Mouse (Mus musculus) ES-E14 (cell line): Measurements from ENCODE around the gene Slit3. TPM values are rescaled to one million over a fixed set of nuclear protein-coding genes. Genes with fewer than 3 reads are reported as not detected.

Experiments
- DNase-seq: peaks from one replicate; pipeline ENCODE4 v3.0.0-alpha.2; 2013; ENCODE audit warnings: low read depth, low spot score
- H3K27ac ChIP-seq: 2 replicates; pipeline ENCODE4 v1.5.1; 2012; ENCODE audit warnings: low read depth, mild to moderate bottlenecking, low read length, moderate library complexity, mixed read lengths; ENCODE audit not compliant: poor library complexity, insufficient read depth, severe bottlenecking
- H3K36me3 ChIP-seq: 2 replicates; pipeline ENCODE4 v1.6.1; 2012; ENCODE audit warnings: mild to moderate bottlenecking, low read length, moderate library complexity, mixed read lengths; ENCODE audit not compliant: control insufficient read depth, poor library complexity, insufficient read depth, severe bottlenecking
- H3K4me1 ChIP-seq, 2 experiments: fragments of 150-350 bp in 1 of 2; sonication (generic) in 1 of 2; 2 replicates each; pipeline ENCODE4 v1.6.1; 2012; ENCODE audit warnings: low read length in 2 of 2, mild to moderate bottlenecking in 1 of 2, mixed read lengths in 1 of 2; ENCODE audit not compliant: control insufficient read depth in 2 of 2, insufficient read depth in 2 of 2, poor library complexity in 1 of 2
- H3K4me3 ChIP-seq, 2 experiments: fragments of 150-350 bp in 1 of 2; sonication (generic) in 1 of 2; 2 replicates each; pipeline ENCODE4 v1.5.1; 2012; ENCODE audit warnings: low read length in 2 of 2, low read depth in 1 of 2, mild to moderate bottlenecking in 1 of 2, mixed read lengths in 1 of 2; ENCODE audit not compliant: insufficient read depth in 1 of 2, poor library complexity in 1 of 2, severe bottlenecking in 1 of 2
- H3K9ac ChIP-seq: 2 replicates; pipeline ENCODE4 v1.6.1; 2012; ENCODE audit warnings: low read depth, mild to moderate bottlenecking, low read length, mixed read lengths; ENCODE audit not compliant: poor library complexity, insufficient read depth, severe bottlenecking
- H3K9me3 ChIP-seq: fragments of 150-350 bp; sonication (generic); 2 replicates; pipeline ENCODE4 v1.6.1; 2012; ENCODE audit warnings: low read depth, mild to moderate bottlenecking, low read length; ENCODE audit not compliant: control insufficient read depth, insufficient read depth
- CHD2 ChIP-seq: IDR thresholded peaks from 2 replicates; pipeline ENCODE4 v1.6.1; 2014; ENCODE audit warnings: mild to moderate bottlenecking, low read depth, low read length, inconsistent platforms
- HCFC1 ChIP-seq: IDR thresholded peaks from 2 replicates; pipeline ENCODE4 v1.6.1; 2012; ENCODE audit warnings: low read length, inconsistent platforms, borderline replicate concordance; ENCODE audit not compliant: insufficient read depth
- MAFK ChIP-seq: IDR thresholded peaks from 2 replicates; pipeline ENCODE4 v1.6.1; 2014; ENCODE audit warnings: mild to moderate bottlenecking, low read depth, low read length, inconsistent platforms; ENCODE audit not compliant: insufficient read depth
- ZC3H11A ChIP-seq: IDR thresholded peaks from 2 replicates; pipeline ENCODE4 v1.6.1; 2012; ENCODE audit warnings: low read depth, mild to moderate bottlenecking, inconsistent platforms, low read length, borderline replicate concordance
- ZNF384 ChIP-seq: IDR thresholded peaks from 2 replicates; pipeline ENCODE4 v1.6.1; 2012; ENCODE audit warnings: low read depth, low read length, inconsistent platforms
- in situ Hi-C, 2 experiments: fragments of 600-800 bp; cut with MboI; formaldehyde crosslinking; loops; one replicate each; pipeline ENCODE4 v1.15.1; 2025; ENCODE audit warnings: low sequenced_read_pairs in 2 of 2, inconsistent platforms in 1 of 2; ENCODE audit not compliant: unreplicated experiment in 2 of 2
- total RNA-seq: library from RNA; depleted of rRNA; stranded (reverse); fragments of 300-350 nt; gene quantifications from 2 replicates; pipeline ENCODE4 v1.2.3, GENCODE M21; 2012

Slit3 gene
- total RNA-seq, 1 experiment = 3.7 TPM

DNA sequence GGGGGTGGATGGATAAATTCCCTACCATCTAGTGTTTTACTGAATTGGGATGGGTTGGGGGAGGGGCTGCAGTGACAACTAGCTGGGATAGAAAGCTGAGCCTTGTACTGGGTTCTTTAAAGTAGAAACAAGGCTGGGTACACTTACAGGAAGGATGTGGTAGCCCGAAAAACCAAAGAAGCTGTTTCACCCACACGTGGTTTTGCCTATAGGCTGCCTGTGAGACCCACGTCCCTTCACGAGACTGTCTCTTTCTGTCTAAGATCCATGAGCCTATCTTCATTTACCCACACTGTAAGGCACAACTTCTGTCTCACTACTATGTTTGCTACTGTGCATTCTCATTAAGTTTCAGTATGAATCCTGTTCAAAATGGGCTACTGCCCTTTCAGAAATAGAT, 384.3 kb downstream of the Slit3 start:
- TF ChIP-seq ZC3H11A = no peak
- TF ChIP-seq HCFC1 = no peak
- no peak for TF ChIP-seq CHD2
- Histone ChIP-seq H3K9ac (no peak overlapping the region), H3K4me3 (no peak overlapping the region), H3K4me1 (0 out of 4 replicates have a peak, but pooled peaks cover 0 to 2% of the 10 kb centered on the region in 2 experiments), H3K27ac (no peak overlapping the region), H3K9me3 (no peaks in the 10 kb centered on the region), H3K36me3 (no peaks in the 10 kb centered on the region)
- no peak for DNase-seq
- in situ Hi-C loops = no loop called here

DNA sequence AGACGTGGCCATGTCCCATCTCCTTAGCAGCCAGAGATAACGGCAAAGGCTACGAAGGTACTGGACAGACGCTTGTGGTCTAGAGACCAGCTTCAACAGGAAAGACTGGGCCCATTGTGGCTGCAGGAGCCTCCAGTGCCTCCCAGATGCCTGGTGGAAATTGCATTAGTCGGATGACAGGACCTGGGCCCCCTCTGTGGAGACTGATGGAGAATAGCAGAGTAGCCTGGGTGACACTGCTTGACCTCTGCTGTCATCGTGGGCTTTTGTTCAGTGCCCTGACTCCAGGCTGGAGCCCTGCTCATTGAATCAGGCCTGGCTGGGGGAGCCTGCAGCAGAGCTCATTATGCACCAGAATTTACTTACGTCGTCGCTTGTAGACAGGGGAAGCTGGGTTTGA, 384.8 kb downstream of the Slit3 start:
- no peak for DNase-seq
- Histone ChIP-seq H3K9ac (no peak overlapping the region), H3K4me3 (no peak overlapping the region), H3K9me3 (no peaks in the 10 kb centered on the region), H3K4me1 (0 out of 4 replicates have a peak, but pooled peaks cover 0 to 2% of the 10 kb centered on the region in 2 experiments), H3K36me3 (no peaks in the 10 kb centered on the region), H3K27ac (no peak overlapping the region)
- no peak for TF ChIP-seq HCFC1
- TF ChIP-seq ZNF384 = no peak
- TF ChIP-seq MAFK = no peak
- no peak for TF ChIP-seq ZC3H11A
- TF ChIP-seq CHD2 = no peak
- in situ Hi-C loops = no loop called here

DNA sequence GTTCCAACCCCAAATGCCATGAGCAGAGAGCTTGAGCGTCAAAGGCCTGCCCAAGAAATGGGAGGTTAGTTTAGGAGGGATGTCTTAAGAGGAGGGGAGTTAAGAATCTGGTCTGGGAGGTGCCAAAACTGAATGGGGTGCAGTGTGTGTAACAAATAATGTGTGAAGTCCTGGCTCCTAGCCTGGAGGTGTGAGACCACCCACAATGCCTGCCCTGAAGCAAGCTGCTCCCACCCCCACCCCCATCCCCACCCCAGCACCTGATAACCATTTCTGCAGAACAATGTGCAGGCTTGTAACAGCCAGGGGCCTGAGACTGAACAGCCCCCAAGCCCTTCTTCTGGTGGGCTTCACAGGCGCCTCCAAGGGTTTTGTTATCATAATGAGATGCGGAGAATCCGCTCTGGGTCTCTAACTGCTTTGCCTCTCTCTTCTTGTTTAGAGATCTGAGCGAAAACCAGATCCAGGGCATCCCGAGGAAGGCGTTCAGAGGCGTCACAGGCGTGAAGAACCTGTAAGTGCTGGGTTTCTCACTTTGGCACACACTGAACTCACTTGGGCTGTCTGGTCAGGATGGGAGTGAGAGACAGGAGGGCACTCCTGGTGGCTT, 386.9 kb downstream of the Slit3 start:
- H3K4me3 ChIP-seq = no peak overlapping the region
- in situ Hi-C loops = no loop called here

DNA sequence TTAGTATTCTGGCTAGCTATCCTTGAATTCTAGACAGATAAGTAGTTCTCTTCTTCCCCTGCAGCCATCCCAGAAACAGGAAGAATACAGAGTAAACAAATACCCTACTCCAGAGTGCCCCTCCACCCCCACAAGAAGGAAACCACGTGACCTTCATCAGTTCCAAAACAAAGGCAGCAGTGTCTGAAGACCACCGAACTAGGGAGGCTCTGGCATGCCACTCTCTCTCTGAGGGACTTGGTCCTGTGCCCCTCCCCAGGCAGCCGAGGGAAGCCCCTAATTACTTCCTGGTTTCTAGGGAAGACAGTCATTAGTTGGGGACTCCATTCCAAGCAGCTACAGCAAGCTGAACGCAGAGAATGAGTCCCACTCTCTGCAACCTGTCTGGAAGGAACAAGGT, 391.7 kb downstream of the Slit3 start:
- in situ Hi-C loops = no loop called here
- H3K9ac ChIP-seq = no peak overlapping the region
- no peaks in the 10 kb centered on the region for H3K9me3 ChIP-seq
- 0 out of 4 replicates have a peak, but pooled peaks cover 0 to under 1% of the 10 kb centered on the region in 2 experiments for H3K4me1 ChIP-seq
- DNase-seq = no peak
- no peak for TF ChIP-seq MAFK
- no peak for TF ChIP-seq HCFC1
- TF ChIP-seq CHD2 = no peak
- TF ChIP-seq ZNF384 = no peak
- no peak for TF ChIP-seq ZC3H11A
- H3K4me3 ChIP-seq = no peak overlapping the region
- no peaks in the 10 kb centered on the region for H3K36me3 ChIP-seq
- H3K27ac ChIP-seq = no peak overlapping the region

More for the DNA sequence above, 386.9 kb downstream of the Slit3 start:
- TF ChIP-seq CHD2 (no peak), ZC3H11A (no peak), MAFK (no peak), ZNF384 (no peak), HCFC1 (no peak)
- no peak for DNase-seq
- no peak overlapping the region for H3K27ac ChIP-seq
- 0 out of 4 replicates have a peak, but pooled peaks cover 0 to 2% of the 10 kb centered on the region in 2 experiments for H3K4me1 ChIP-seq
- H3K9me3 ChIP-seq = no peaks in the 10 kb centered on the region
- no peak overlapping the region for H3K9ac ChIP-seq
- H3K36me3 ChIP-seq = no peaks in the 10 kb centered on the region
